ENCODE assay signal across 27 mouse cellular contexts in genomic region chr1:144682118-144682517, GRCm38 (mm10).
"Had no signal": no experiment of that assay in that cellular context is flagged by ENCODE, and none has a peak within 500 bp of the region (broad histone marks: within the 10 kb centered on the region; RNA-seq: fewer than 3 reads in every experiment).

No protein-coding gene starts in this region.

- DNase-seq: gastrocnemius, postnatal 14 days; gastrocnemius, postnatal 36 days; heart, adult 11 months; heart, adult 2 months; heart, postnatal 14 days; heart, postnatal 36 days; kidney, adult 11 months; kidney, adult 2 months; kidney, adult 9 months; kidney, postnatal 14 days; kidney, postnatal 36 days; layer of hippocampus, adult 9-11 months; layer of hippocampus, postnatal 36 days; left cerebral cortex, postnatal 4 days had no signal

- ATAC-seq: hindbrain, postnatal 0 days; intestine, embryonic 16.5 days; liver, embryonic 12.5 days had no signal

- H3K9ac ChIP-seq: heart, embryonic 13.5 days; heart, embryonic 15.5 days; hindbrain, embryonic 13.5 days; hindbrain, embryonic 15.5 days; kidney, embryonic 15.5 days; limb, embryonic 13.5 days; limb, embryonic 15.5 days; liver, embryonic 12.5 days; liver, embryonic 14.5 days had no signal

- H3K27ac ChIP-seq: heart, adult 2 months; heart, embryonic 13.5 days; heart, embryonic 15.5 days; hindbrain, embryonic 13.5 days; hindbrain, embryonic 15.5 days; hindbrain, postnatal 0 days; kidney, embryonic 15.5 days; kidney, postnatal 0 days; limb, embryonic 13.5 days; limb, embryonic 15.5 days; liver, embryonic 12.5 days; liver, embryonic 14.5 days had no signal

- H3K27me3 ChIP-seq: heart, embryonic 13.5 days; heart, embryonic 15.5 days; hindbrain, embryonic 13.5 days; hindbrain, embryonic 15.5 days; kidney, embryonic 15.5 days; limb, embryonic 13.5 days; limb, embryonic 15.5 days; liver, embryonic 12.5 days had no signal

- H3K9me3 ChIP-seq: heart, embryonic 13.5 days; heart, embryonic 15.5 days; hindbrain, embryonic 13.5 days; hindbrain, embryonic 15.5 days; kidney, embryonic 15.5 days; limb, embryonic 13.5 days; limb, embryonic 15.5 days; liver, embryonic 12.5 days had no signal

- H3K4me2 ChIP-seq: heart, embryonic 11.5 days; heart, embryonic 13.5 days; heart, embryonic 15.5 days; hindbrain, embryonic 13.5 days; hindbrain, embryonic 15.5 days; kidney, embryonic 15.5 days; limb, embryonic 13.5 days; limb, embryonic 15.5 days; liver, embryonic 12.5 days had no signal

- H3K4me3 ChIP-seq: heart, adult 2 months; heart, embryonic 13.5 days; heart, embryonic 15.5 days; hindbrain, embryonic 13.5 days; hindbrain, embryonic 15.5 days; kidney, embryonic 15.5 days; limb, embryonic 13.5 days; limb, embryonic 15.5 days; liver, embryonic 12.5 days had no signal

- H3K36me3 ChIP-seq: heart, embryonic 13.5 days; heart, embryonic 15.5 days; hindbrain, embryonic 13.5 days; hindbrain, embryonic 15.5 days; kidney, embryonic 15.5 days; limb, embryonic 13.5 days; limb, embryonic 15.5 days; liver, embryonic 12.5 days had no signal

- H3K4me1 ChIP-seq: heart, embryonic 13.5 days; heart, embryonic 15.5 days; hindbrain, embryonic 13.5 days; hindbrain, embryonic 15.5 days; kidney, embryonic 15.5 days; limb, embryonic 13.5 days; limb, embryonic 15.5 days; liver, embryonic 12.5 days had no signal
